Mouse (Mus musculus) MEL (cell line): ENCODE measurements at regions not wholly inside any gene's neighbourhood (a gene's known extent, or its start where the extent isn't known, plus 50 kb on each side); places are given as distances from the start of the nearest gene placed in this dataset.

Experiments used
- ZC3H11A ChIP-seq: IDR thresholded peaks from 2 replicates; pipeline ENCODE4 v1.6.1; 2012; ENCODE audit warnings: low read depth, mild to moderate bottlenecking, inconsistent platforms, low read length, improper control_type of control experiment
- ZNF384 ChIP-seq: IDR thresholded peaks from 2 replicates; pipeline ENCODE4 v1.6.1; 2012; ENCODE audit warnings: low read depth, mild to moderate bottlenecking, inconsistent platforms, low read length, improper control_type of control experiment

- TF ChIP-seq ZC3H11A (no peak), ZNF384 (no peak)
These were observed 178.4 kb upstream of the Bmp2 start for GRCm38 (mm10) chr2:133373543-133373942.
